Mouse (Mus musculus) intestine, embryonic 14.5 days (tissue): ENCODE measurements at regions not wholly inside any gene's neighbourhood (a gene's known extent, or its start where the extent isn't known, plus 50 kb on each side); places are given as distances from the start of the nearest gene placed in this dataset.

Experiments
- ATAC-seq: fragments of 200-750 bp; cut with Nextera tagmentation; replicated peaks from 2 replicates; pipeline ENCODE4 v1.8.0; 2017; ENCODE audit warnings: low read depth, moderate number of reproducible peaks, moderate TSS enrichment, moderate library complexity; ENCODE audit not compliant: low FRiP score, low TSS enrichment
- DNase-seq: peaks from one replicate; pipeline ENCODE4 v3.0.0-alpha.2; 2018; ENCODE audit warnings: low spot score
- H3K27ac ChIP-seq: fragments of 300-500 bp; sonication (generic); 2 replicates; pipeline ENCODE4 v1.5.1; 2014; ENCODE audit warnings: low read depth, mild to moderate bottlenecking, control low read depth
- H3K27me3 ChIP-seq: fragments of 300-500 bp; sonication (generic); replicated peaks from 2 replicates; pipeline ENCODE4 v1.6.1; 2014; ENCODE audit warnings: low read length, control low read depth; ENCODE audit not compliant: control insufficient read depth, insufficient read depth
- H3K36me3 ChIP-seq: fragments of 300-500 bp; sonication (generic); 2 replicates; pipeline ENCODE4 v1.6.1; 2014; ENCODE audit warnings: low read length, control low read depth; ENCODE audit not compliant: control insufficient read depth, insufficient read depth
- H3K4me1 ChIP-seq: fragments of 300-500 bp; sonication (generic); replicated peaks from 2 replicates; pipeline ENCODE4 v1.6.1; 2014; ENCODE audit warnings: low read length, control low read depth, mixed read lengths; ENCODE audit not compliant: control insufficient read depth, insufficient read depth
- H3K4me2 ChIP-seq: fragments of 300-500 bp; sonication (generic); 2 replicates; pipeline ENCODE4 v1.6.1; 2014; ENCODE audit warnings: low read length
- H3K4me3 ChIP-seq: fragments of 300-500 bp; sonication (generic); 2 replicates; pipeline ENCODE4 v1.5.1; 2014; ENCODE audit warnings: low read depth, low read length, control low read depth, mixed read lengths
- H3K9ac ChIP-seq: fragments of 300-500 bp; sonication (generic); 2 replicates; pipeline ENCODE4 v1.6.1; 2014; ENCODE audit warnings: mild to moderate bottlenecking, low read length
- H3K9me3 ChIP-seq: fragments of 300-500 bp; sonication (generic); 2 replicates; pipeline ENCODE4 v1.6.1; 2016; ENCODE audit warnings: low read length, control low read depth; ENCODE audit not compliant: control insufficient read depth
- WGBS: fragments of 180-500 bp; shearing (Covaris S2); extraction: QIAGEN DNeasy Blood & Tissue Kit; methylation state at CpG from one replicate; pipeline ENCODE4 v1.1.7; 2014; 5-methylcytosine and 5-hydroxymethylcytosine counted together

- no peak overlapping the region for H3K9ac ChIP-seq
- peak; percentile 82 for ATAC-seq
- WGBS = 44% methylated on average over 12 of the region's 12 CpGs
Measured at GRCm38 (mm10) chr2:174532671-174533363, 59.9 kb upstream of the Prelid3b start.

GRCm38 (mm10) chr2:174540717-174541116, 67.8 kb upstream of the Prelid3b start:
- DNase-seq = no peak
- Histone ChIP-seq H3K27me3 (no peaks in the 10 kb centered on the region), H3K27ac (no peak overlapping the region), H3K36me3 (no peaks in the 10 kb centered on the region), H3K9me3 (0 out of 2 replicates have a peak, but pooled peaks cover 3% of the 10 kb centered on the region), H3K4me3 (no peak overlapping the region), H3K9ac (no peak overlapping the region), H3K4me1 (no peaks in the 10 kb centered on the region), H3K4me2 (no peak overlapping the region)
- WGBS = 41% methylated on average over 5 of the region's 5 CpGs
- no peak for ATAC-seq

More at GRCm38 (mm10) chr2:174532671-174533363, 59.9 kb upstream of the Prelid3b start:
- Histone ChIP-seq H3K4me1 (no peaks in the 10 kb centered on the region), H3K4me3 (no peak overlapping the region), H3K27ac (no peak overlapping the region), H3K9me3 (no peaks in the 10 kb centered on the region), H3K27me3 (no peaks in the 10 kb centered on the region), H3K4me2 (no peak overlapping the region), H3K36me3 (no peaks in the 10 kb centered on the region)
- DNase-seq = peak; percentile 54

- no peak for ATAC-seq
- H3K4me2 ChIP-seq = no peak overlapping the region
Measured at GRCm38 (mm10) chr2:174547207-174547606, 74.3 kb upstream of the Prelid3b start.

GRCm38 (mm10) chr2:174547701-174548100, 74.8 kb upstream of the Prelid3b start:
- Histone ChIP-seq H3K27me3 (no peaks in the 10 kb centered on the region), H3K9ac (no peak overlapping the region), H3K9me3 (no peaks in the 10 kb centered on the region), H3K4me1 (no peaks in the 10 kb centered on the region), H3K36me3 (no peaks in the 10 kb centered on the region), H3K4me2 (no peak overlapping the region), H3K4me3 (no peak overlapping the region), H3K27ac (no peak overlapping the region)
- ATAC-seq (no peak), DNase-seq (no peak)
- WGBS = 85% methylated on average over 6 of the region's 6 CpGs

More at GRCm38 (mm10) chr2:174547207-174547606, 74.3 kb upstream of the Prelid3b start:
- 0 out of 2 replicates have a peak, but pooled peaks cover 2% of the 10 kb centered on the region for H3K9me3 ChIP-seq
- H3K27me3 ChIP-seq = no peaks in the 10 kb centered on the region
- H3K4me3 ChIP-seq = no peak overlapping the region
- DNase-seq = no peak
- H3K27ac ChIP-seq = no peak overlapping the region
- H3K4me1 ChIP-seq = no peaks in the 10 kb centered on the region
- 76% methylated on average over 3 of the region's 3 CpGs for WGBS
- H3K36me3 ChIP-seq = no peaks in the 10 kb centered on the region
- H3K9ac ChIP-seq = no peak overlapping the region

GRCm38 (mm10) chr2:174548776-174549175, 75.9 kb upstream of the Prelid3b start:
- H3K4me3 ChIP-seq = no peak overlapping the region
- no peaks in the 10 kb centered on the region for H3K4me1 ChIP-seq
- H3K27me3 ChIP-seq = no peaks in the 10 kb centered on the region
- H3K27ac ChIP-seq = no peak overlapping the region
- no peaks in the 10 kb centered on the region for H3K9me3 ChIP-seq
- no peak overlapping the region for H3K4me2 ChIP-seq
- WGBS = 81% methylated on average over 4 of the region's 4 CpGs
- DNase-seq (no peak), ATAC-seq (no peak)
- H3K9ac ChIP-seq = no peak overlapping the region
- H3K36me3 ChIP-seq = no peaks in the 10 kb centered on the region

GRCm38 (mm10) chr2:174555778-174556177, 82.9 kb upstream of the Prelid3b start:
- Histone ChIP-seq H3K4me2 (no peak overlapping the region), H3K9ac (no peak overlapping the region), H3K4me1 (no peaks in the 10 kb centered on the region), H3K4me3 (no peak overlapping the region), H3K27ac (no peak overlapping the region), H3K27me3 (no peaks in the 10 kb centered on the region), H3K36me3 (no peaks in the 10 kb centered on the region), H3K9me3 (no peaks in the 10 kb centered on the region)
- no peak for ATAC-seq
- WGBS = 90% methylated on average over 11 of the region's 11 CpGs
- DNase-seq = no peak

GRCm38 (mm10) chr2:174561828-174562429, 81.4 kb upstream of the Zfp831 start:
- H3K36me3 ChIP-seq = no peaks in the 10 kb centered on the region
- no peak for ATAC-seq
- H3K4me1 ChIP-seq = no peaks in the 10 kb centered on the region; the same call in 1 of the 2 replicates
- no peak overlapping the region for H3K4me2 ChIP-seq
- H3K9me3 ChIP-seq = no peaks in the 10 kb centered on the region
- DNase-seq = no peak
- no peak overlapping the region for H3K27ac ChIP-seq
- 43% methylated on average over 7 of the region's 7 CpGs for WGBS
- no peak overlapping the region for H3K9ac ChIP-seq
- H3K27me3 ChIP-seq = no peaks in the 10 kb centered on the region
- no peak overlapping the region for H3K4me3 ChIP-seq

GRCm38 (mm10) chr2:174563917-174564316, 79.4 kb upstream of the Zfp831 start:
- DNase-seq = no peak
- Histone ChIP-seq H3K27me3 (no peaks in the 10 kb centered on the region), H3K36me3 (no peaks in the 10 kb centered on the region), H3K9ac (no peak overlapping the region), H3K4me3 (no peak overlapping the region), H3K4me2 (no peak overlapping the region), H3K27ac (no peak overlapping the region), H3K9me3 (no peaks in the 10 kb centered on the region), H3K4me1 (no peaks in the 10 kb centered on the region; the same call in 1 of the 2 replicates)
- no peak for ATAC-seq
- 87% methylated on average over 3 of the region's 3 CpGs for WGBS

GRCm38 (mm10) chr2:174564817-174565216, 78.5 kb upstream of the Zfp831 start:
- Histone ChIP-seq H3K36me3 (no peaks in the 10 kb centered on the region), H3K4me3 (no peak overlapping the region), H3K27me3 (no peaks in the 10 kb centered on the region), H3K4me2 (no peak overlapping the region), H3K9me3 (no peaks in the 10 kb centered on the region), H3K9ac (no peak overlapping the region), H3K4me1 (no peaks in the 10 kb centered on the region; the same call in 1 of the 2 replicates), H3K27ac (no peak overlapping the region)
- whole genome bisulfite sequencing = 30% methylated on average over 5 of the region's 5 CpGs
- DNase-seq (no peak), ATAC-seq (no peak)
